Mouse (Mus musculus): ENCODE results near the gene Mllt1.

- TF ChIP-seq GATA1 (IDR thresholded peaks at IDR 0.05; ENCODE audit: borderline replicate concordance, low read length) (no peak), FLI1 (IDR thresholded peaks at IDR 0.05; ENCODE audit: low read length) (no peak)
These were observed 29.0 kb downstream of the Mllt1 start for GRCm38 (mm10) chr17:56906166-56906565.
